Mouse (Mus musculus) CD4-positive, CD25-positive, alpha-beta regulatory T cell, adult 4 months (primary cell): ENCODE data around the gene Alk. TPM values are rescaled to one million over a fixed set of nuclear protein-coding genes. Genes with fewer than 3 reads are reported as not detected.

Experiments
- ATAC-seq: one replicate; pipeline ENCODE4 v1.8.0; 2017
- polyA plus RNA-seq, 2 experiments: library from polyadenylated mRNA; unstranded; fragments of 100-300 nt; shearing (Covaris generic); gene quantifications; one replicate each; pipeline ENCODE4 v1.2.1; 2017

Alk gene
- polyA plus RNA-seq, result under 1 TPM in 1 of 2 experiments, not detected in 1; 0.05 TPM

GRCm38 (mm10) chr17:72604610-72604980 is at the start of gene Alk:
Gene Alk (minus strand): TSS chr17:72604627.
- peak; percentile 41 for ATAC-seq

- no peak for ATAC-seq
Measured at GRCm38 (mm10) chr17:72652801-72653200, 48.4 kb upstream of the Alk start.

GRCm38 (mm10) chr17:72648607-72649217 is 44.3 kb upstream of the Alk start:
- ATAC-seq, result no peak

- no peak for ATAC-seq
Measured at GRCm38 (mm10) chr17:72646167-72646566, 41.7 kb upstream of the Alk start.

GRCm38 (mm10) chr17:72640095-72640494 is 35.7 kb upstream of the Alk start:
- no peak for ATAC-seq

- no peak for ATAC-seq
Measured at GRCm38 (mm10) chr17:72639400-72639799, 35.0 kb upstream of the Alk start.

- ATAC-seq, result no peak
Measured at GRCm38 (mm10) chr17:72606251-72606650, 1.8 kb upstream of the Alk start.

GRCm38 (mm10) chr17:72603886-72604609 is 379 bp downstream of the Alk start:
- ATAC-seq, result no peak

GRCm38 (mm10) chr17:72603118-72603885 is 1.1 kb downstream of the Alk start:
- no peak for ATAC-seq

- ATAC-seq, result no peak
Measured at GRCm38 (mm10) chr17:72600806-72601205, 3.6 kb downstream of the Alk start.

- ATAC-seq, result no peak
Measured at GRCm38 (mm10) chr17:72587671-72588070, 16.8 kb downstream of the Alk start.

GRCm38 (mm10) chr17:72580142-72580541 is 24.3 kb downstream of the Alk start:
- ATAC-seq, result no peak

GRCm38 (mm10) chr17:72579321-72579720 is 25.1 kb downstream of the Alk start:
- no peak for ATAC-seq

- ATAC-seq, result no peak
Measured at GRCm38 (mm10) chr17:72571379-72571778, 33.0 kb downstream of the Alk start.

GRCm38 (mm10) chr17:72569491-72569890 is 34.9 kb downstream of the Alk start:
- ATAC-seq, result no peak

GRCm38 (mm10) chr17:72563423-72563822 is 41.0 kb downstream of the Alk start:
- no peak for ATAC-seq

- ATAC-seq, result no peak
Measured at GRCm38 (mm10) chr17:72561471-72561870, 43.0 kb downstream of the Alk start.

GRCm38 (mm10) chr17:72560771-72561170 is 43.7 kb downstream of the Alk start:
- no peak for ATAC-seq

- ATAC-seq, result no peak
Measured at GRCm38 (mm10) chr17:72557029-72557735, 47.2 kb downstream of the Alk start.

GRCm38 (mm10) chr17:72546274-72546673 is 58.2 kb downstream of the Alk start:
- ATAC-seq, result no peak

GRCm38 (mm10) chr17:72535304-72535703 is 69.1 kb downstream of the Alk start:
- ATAC-seq, result no peak

GRCm38 (mm10) chr17:72532266-72532665 is 72.2 kb downstream of the Alk start:
- ATAC-seq, result no peak

GRCm38 (mm10) chr17:72528481-72528880 is 75.9 kb downstream of the Alk start:
- ATAC-seq, result no peak
